10 mouse cellular contexts compared by ENCODE assay signal in genomic region chrX:36884719-36885118, GRCm38 (mm10). TPM values are rescaled to one million over a fixed set of nuclear protein-coding genes. Genes with fewer than 3 reads are reported as not detected.
DNase-seq lines count a peak whose midpoint lies in the region; ATAC-seq and TF ChIP-seq lines count a peak whose summit lies in the region.
"Had no signal": no experiment of that assay in that cellular context is flagged by ENCODE, and none has a peak within 500 bp of the region (broad histone marks: within the 10 kb centered on the region; RNA-seq: fewer than 3 reads in every experiment).

No protein-coding gene starts in this region.

- H3K4me1 ChIP-seq in bone marrow, adult 2 months (ENCODE audit: control insufficient read depth, insufficient read depth, low read length): no peaks in the 10 kb centered on the region
- H3K4me1 ChIP-seq in forebrain, embryonic 16.5 days (replicated peaks; ENCODE audit: control insufficient read depth, insufficient read depth, low read length): no peaks in the 10 kb centered on the region
- H3K4me1 ChIP-seq: heart, embryonic 10.5 days had no signal

- H3K36me3 ChIP-seq in splenic B cell, adult 2 months (ENCODE audit: control insufficient read depth, insufficient read depth, low read length, poor library complexity, severe bottlenecking): no peaks in the 10 kb centered on the region
- H3K36me3 ChIP-seq in forebrain, embryonic 16.5 days (ENCODE audit: control insufficient read depth, insufficient read depth): peaks cover 4% of the 10 kb centered on the region; the same call in 1 of the 2 replicates

- DNase-seq in kidney, postnatal 4 days: peak; percentile 20 to 42
- no peak for DNase-seq in kidney, postnatal 14 days
- DNase-seq in thymus, postnatal 36 days: peak; percentile 15 to 21
- no peak for DNase-seq in thymus, postnatal 0 days (ENCODE audit: low spot score)
- DNase-seq in splenic B cell, adult 2 months (ENCODE audit: low read depth, low spot score): peak; percentile 41
- no peak for DNase-seq in neural tube, embryonic 10.5 days (ENCODE audit: extremely low spot score, low spot score)
- DNase-seq: cerebellum, adult 8-10 months had no signal

- ATAC-seq in forebrain, embryonic 16.5 days: no peak

- 96% methylated on average over 1 of the region's 1 CpGs for WGBS in bone marrow, adult 2 months
- 81% methylated on average over 1 of the region's 1 CpGs for WGBS in forebrain, embryonic 16.5 days

- H3K4me2 ChIP-seq in forebrain, embryonic 16.5 days (ENCODE audit: low read length): no peak overlapping the region

- no peaks in the 10 kb centered on the region for H3K27me3 ChIP-seq in splenic B cell, adult 2 months (ENCODE audit: control insufficient read depth, insufficient read depth, low read length, poor library complexity, severe bottlenecking)
- no peaks in the 10 kb centered on the region for H3K27me3 ChIP-seq in forebrain, embryonic 16.5 days (replicated peaks; ENCODE audit: control insufficient read depth, insufficient read depth, low read length)

- H3K4me3 ChIP-seq in bone marrow, adult 2 months (replicated peaks; ENCODE audit: control insufficient read depth, low read depth, low read length): no peak overlapping the region
- no peak overlapping the region for H3K4me3 ChIP-seq in forebrain, embryonic 16.5 days (replicated peaks; ENCODE audit: low read length)
- H3K4me3 ChIP-seq: heart, embryonic 10.5 days had no signal

- H3K9me3 ChIP-seq in forebrain, embryonic 16.5 days (ENCODE audit: control insufficient read depth, low read length): no peaks in the 10 kb centered on the region; the same call in 1 of the 2 replicates
- H3K9me3 ChIP-seq: heart, embryonic 10.5 days had no signal

- TF ChIP-seq POLR2A in bone marrow, adult 2 months (IDR thresholded peaks at IDR 0.05; ENCODE audit: borderline replicate concordance, control insufficient read depth, low read depth, low read length): no peak

- H3K9ac ChIP-seq in forebrain, embryonic 16.5 days (replicated peaks; ENCODE audit: low read depth, low read length): no peak overlapping the region

- TF ChIP-seq CTCF in bone marrow, adult 2 months (IDR thresholded peaks at IDR 0.05; ENCODE audit: control insufficient read depth, insufficient read depth, low read length): peak; percentile 28; the same call in 1 of the 2 replicates

- no peak overlapping the region for H3K27ac ChIP-seq in bone marrow, adult 2 months (ENCODE audit: control insufficient read depth, insufficient read depth, low read depth, low read length, poor library complexity)
- no peak overlapping the region for H3K27ac ChIP-seq in forebrain, embryonic 16.5 days (ENCODE audit: low read length)
- H3K27ac ChIP-seq: heart, embryonic 10.5 days had no signal

RNA-seq across cellular contexts. Expression of gene C330007P06Rik, which starts 10.8 kb away (rescaled TPM):
- polyA plus RNA-seq in thymus, postnatal 0 days (2015; fragmentation: Nextera tagmentation; extraction: Ambion mirVana): 28.5 and 29.7 TPM in 2 replicates
- polyA plus RNA-seq in bone marrow, adult 2 months (2011; ENCODE audit: insufficient read depth, insufficient read length, low replicate concordance, missing spikeins): 10.4 and 11.4 TPM in 2 replicates
- polyA plus RNA-seq in forebrain, embryonic 16.5 days (2015; fragmentation: Nextera tagmentation; extraction: Ambion mirVana): 25.2 and 30.8 TPM in 2 replicates

RNA-seq across cellular contexts. Expression of gene Ube2a, which starts 11.0 kb away (rescaled TPM):
- polyA plus RNA-seq in thymus, postnatal 0 days (2015; fragmentation: Nextera tagmentation; extraction: Ambion mirVana): 198 and 205 TPM in 2 replicates
- 19.7 and 50.9 TPM in 2 replicates for polyA plus RNA-seq in bone marrow, adult 2 months (2011; ENCODE audit: insufficient read depth, insufficient read length, low replicate concordance, missing spikeins)
- polyA plus RNA-seq in forebrain, embryonic 16.5 days (2015; fragmentation: Nextera tagmentation; extraction: Ambion mirVana): 109 and 112 TPM in 2 replicates

RNA-seq across cellular contexts. Expression of gene Nkrf, which starts 18.0 kb away (rescaled TPM):
- polyA plus RNA-seq in thymus, postnatal 0 days (2015; fragmentation: Nextera tagmentation; extraction: Ambion mirVana): 2.5 TPM in 2 replicates
- 1.7 and 3.4 TPM in 2 replicates for polyA plus RNA-seq in bone marrow, adult 2 months (2011; ENCODE audit: insufficient read depth, insufficient read length, low replicate concordance, missing spikeins)
- 13.9 and 15.3 TPM in 2 replicates for polyA plus RNA-seq in forebrain, embryonic 16.5 days (2015; fragmentation: Nextera tagmentation; extraction: Ambion mirVana)

Comparison
In these comparisons a context has a peak if more than half of its experiments do, and no peak if none do; other contexts are left out.
1. DNase-seq: peak in kidney, postnatal 4 days (2 of 2), thymus, postnatal 36 days (2 of 2) and splenic B cell, adult 2 months (single experiment); none in kidney, postnatal 14 days (single experiment), thymus, postnatal 0 days (single experiment) and neural tube, embryonic 10.5 days (single experiment).